Mouse (Mus musculus) CH12.LX (cell line): ENCODE measurements around the gene Scaf1. TPM values are rescaled to one million over a fixed set of nuclear protein-coding genes. Genes with fewer than 3 reads are reported as not detected.
A peak's percentile ranks its signal among the peaks of the same experiment; 100 is the strongest.

Experiments
- DNase-seq: peaks from one replicate; pipeline ENCODE4 v3.0.0-alpha.2; 2013; ENCODE audit errors: extremely low read depth
- H3K27ac ChIP-seq: 2 replicates; pipeline ENCODE4 v1.5.1; 2012; ENCODE audit warnings: low read depth, mild to moderate bottlenecking, control low read depth, moderate library complexity; ENCODE audit not compliant: insufficient read depth
- H3K27me3 ChIP-seq: replicated peaks from 2 replicates; pipeline ENCODE3; 2012; ENCODE audit warnings: inconsistent platforms
- H3K36me3 ChIP-seq, 2 experiments: replicated peaks in 1 of 2; 2 replicates each; pipeline versions ENCODE3 to v1.6.1; 2012; ENCODE audit warnings: inconsistent platforms in 1 of 2, low read length in 1 of 2, mild to moderate bottlenecking in 1 of 2, mixed read lengths in 1 of 2, moderate library complexity in 1 of 2; ENCODE audit not compliant: control insufficient read depth in 1 of 2, insufficient read depth in 1 of 2
- H3K4me1 ChIP-seq, 2 experiments: 2 replicates each; pipeline ENCODE4 v1.6.1; 2012; ENCODE audit warnings: inconsistent platforms in 1 of 2, moderate library complexity in 1 of 2; ENCODE audit not compliant: insufficient read depth in 2 of 2, control insufficient read depth in 1 of 2
- H3K4me2 ChIP-seq: 2 replicates; pipeline ENCODE4 v1.6.1; 2012; ENCODE audit warnings: low read depth, mild to moderate bottlenecking, control low read depth; ENCODE audit not compliant: poor library complexity, insufficient read depth, severe bottlenecking
- H3K4me3 ChIP-seq, 3 experiments: fragments of 150-350 bp in 1 of 3; sonication (generic) in 1 of 3; replicated peaks in 1 of 3; 2 replicates each; pipeline versions ENCODE3 to v1.5.1; 2011 to 2012; ENCODE audit warnings: low read depth in 2 of 3, low read length in 2 of 3, mild to moderate bottlenecking in 2 of 3, moderate library complexity in 2 of 3, control low read depth in 1 of 3, improper control_type of control experiment in 1 of 3, inconsistent platforms in 1 of 3, mixed read lengths in 1 of 3; ENCODE audit not compliant: poor library complexity in 1 of 3
- H3K79me2 ChIP-seq: replicated peaks from 2 replicates; pipeline ENCODE4 v1.6.1; 2012; ENCODE audit warnings: mild to moderate bottlenecking, moderate library complexity; ENCODE audit not compliant: control insufficient read depth, poor library complexity, insufficient read depth, severe bottlenecking; ENCODE audit errors: extremely low read depth
- H3K9ac ChIP-seq: 2 replicates; pipeline ENCODE4 v1.6.1; 2012; ENCODE audit warnings: low read depth, mild to moderate bottlenecking, control low read depth, moderate library complexity; ENCODE audit not compliant: insufficient read depth
- H3K9me3 ChIP-seq: replicated peaks from 2 replicates; pipeline ENCODE3; 2012; ENCODE audit warnings: low read length, inconsistent platforms, mixed read lengths
- CTCF ChIP-seq, 2 experiments: IDR thresholded peaks in 1 of 2; conservative IDR thresholded peaks in 1 of 2; 2 replicates each; pipeline ENCODE4 v1.5.1; 2011 to 2012; ENCODE audit warnings: low read depth in 2 of 2, low read length in 2 of 2, improper control_type of control experiment in 1 of 2, inconsistent platforms in 1 of 2, mild to moderate bottlenecking in 1 of 2, moderate library complexity in 1 of 2
- ETS1 ChIP-seq: conservative IDR thresholded peaks from 2 replicates; pipeline ENCODE4 v1.6.1; 2012; ENCODE audit warnings: low read depth, mild to moderate bottlenecking, inconsistent platforms, low read length, improper control_type of control experiment, moderate library complexity
- IRF4 ChIP-seq: IDR thresholded peaks from 2 replicates; pipeline ENCODE4 v1.6.1; 2014; ENCODE audit warnings: low read depth, mild to moderate bottlenecking, inconsistent platforms, low read length, improper control_type of control experiment
- JUN ChIP-seq: IDR thresholded peaks from 2 replicates; pipeline ENCODE4 v1.6.1; 2011; ENCODE audit warnings: low read depth, mild to moderate bottlenecking, low read length, improper control_type of control experiment, moderate library complexity; ENCODE audit not compliant: insufficient read depth
- KAT2A ChIP-seq: IDR thresholded peaks from 2 replicates; pipeline ENCODE4 v1.6.1; 2012; ENCODE audit warnings: low read length, improper control_type of control experiment, inconsistent platforms; ENCODE audit not compliant: insufficient replicate concordance
- MAFK ChIP-seq: IDR thresholded peaks from 2 replicates; pipeline ENCODE4 v1.6.1; 2011; ENCODE audit warnings: low read length, improper control_type of control experiment; ENCODE audit not compliant: insufficient replicate concordance
- MAX ChIP-seq: IDR thresholded peaks from 2 replicates; pipeline ENCODE4 v1.6.1; 2011; ENCODE audit warnings: low read length, improper control_type of control experiment
- MAZ ChIP-seq: IDR thresholded peaks from 2 replicates; pipeline ENCODE4 v1.6.1; 2012; ENCODE audit warnings: low read depth, mild to moderate bottlenecking, inconsistent platforms, low read length, improper control_type of control experiment, moderate library complexity
- MEF2A ChIP-seq: IDR thresholded peaks from 2 replicates; pipeline ENCODE4 v1.6.1; 2014; ENCODE audit warnings: low read depth, mild to moderate bottlenecking, inconsistent platforms, low read length, improper control_type of control experiment, borderline replicate concordance
- MXI1 ChIP-seq: IDR thresholded peaks from 2 replicates; pipeline ENCODE4 v1.6.1; 2011; ENCODE audit warnings: mild to moderate bottlenecking, low read depth, low read length, improper control_type of control experiment
- MYC ChIP-seq: IDR thresholded peaks from 2 replicates; pipeline ENCODE4 v1.6.1; 2011; ENCODE audit warnings: low read depth, mild to moderate bottlenecking, improper control_type of control experiment, low read length
- POLR2A ChIP-seq: IDR thresholded peaks from 2 replicates; pipeline ENCODE4 v1.6.1; 2011; ENCODE audit warnings: low read depth, mild to moderate bottlenecking, improper control_type of control experiment, low read length
- POLR2AphosphoS2 ChIP-seq: IDR thresholded peaks from 2 replicates; pipeline ENCODE4 v1.6.1; 2011; ENCODE audit warnings: low read depth, low read length, improper control_type of control experiment
- RAD21 ChIP-seq: IDR thresholded peaks from 2 replicates; pipeline ENCODE4 v1.6.1; 2011; ENCODE audit warnings: low read depth, mild to moderate bottlenecking, low read length, improper control_type of control experiment, moderate library complexity
- RCOR1 ChIP-seq: conservative IDR thresholded peaks from 2 replicates; pipeline ENCODE4 v1.6.1; 2012; ENCODE audit warnings: low read depth, mild to moderate bottlenecking, inconsistent platforms, low read length, improper control_type of control experiment
- SMC3 ChIP-seq: IDR thresholded peaks from 2 replicates; pipeline ENCODE4 v1.6.1; 2011; ENCODE audit warnings: low read depth, low read length, improper control_type of control experiment
- TBP ChIP-seq: conservative IDR thresholded peaks from 2 replicates; pipeline ENCODE4 v1.6.1; 2011; ENCODE audit warnings: low read depth, low read length, improper control_type of control experiment
- TCF12 ChIP-seq: IDR thresholded peaks from 2 replicates; pipeline ENCODE4 v1.6.1; 2014; ENCODE audit warnings: low read depth, mild to moderate bottlenecking, inconsistent platforms, low read length, improper control_type of control experiment
- ZKSCAN1 ChIP-seq: IDR thresholded peaks from 2 replicates; pipeline ENCODE4 v1.6.1; 2012; ENCODE audit warnings: low read depth, inconsistent platforms, low read length, improper control_type of control experiment, borderline replicate concordance
- ZMIZ1 ChIP-seq: IDR thresholded peaks from 2 replicates; pipeline ENCODE4 v1.6.1; 2012; ENCODE audit warnings: low read depth, mild to moderate bottlenecking, inconsistent platforms, low read length, improper control_type of control experiment
- dilution Hi-C: fragments of 300-500 bp; cut with MboI; formaldehyde crosslinking; loops from 2 replicates; pipeline ENCODE4 v1.14.3; 2020; ENCODE audit warnings: low sequenced_read_pairs; ENCODE audit not compliant: extremely low pct_unique_long_range_greater_than_20kb, extremely low pct_ligation_motif_present
- in situ Hi-C: fragments of 300-500 bp; cut with MboI; formaldehyde crosslinking; loops from 3 replicates; pipeline ENCODE4 v1.14.3; 2019; ENCODE audit warnings: low sequenced_read_pairs, low pct_ligation_motif_present, low pct_unique_long_range_greater_than_20kb, mixed read lengths
- polyA plus RNA-seq: library from polyadenylated mRNA; unstranded; fragments of >175 nt; gene quantifications from 2 replicates; pipeline ENCODE4 v1.2.1, GENCODE M21; 2012; ENCODE audit warnings: low read depth; ENCODE audit not compliant: insufficient read length
- total RNA-seq, 2 experiments: library from RNA; depleted of rRNA; stranded (reverse); fragments of 300-350 nt in 1 of 2; fragments of >200 nt in 1 of 2; gene quantifications; 2 replicates each; pipeline ENCODE4 v1.2.3; 2012 to 2014

Scaf1 gene
- total and polyA plus RNA-seq, 3 experiments, result 5.4 to 41.9 (median 18.2) TPM

DNA sequence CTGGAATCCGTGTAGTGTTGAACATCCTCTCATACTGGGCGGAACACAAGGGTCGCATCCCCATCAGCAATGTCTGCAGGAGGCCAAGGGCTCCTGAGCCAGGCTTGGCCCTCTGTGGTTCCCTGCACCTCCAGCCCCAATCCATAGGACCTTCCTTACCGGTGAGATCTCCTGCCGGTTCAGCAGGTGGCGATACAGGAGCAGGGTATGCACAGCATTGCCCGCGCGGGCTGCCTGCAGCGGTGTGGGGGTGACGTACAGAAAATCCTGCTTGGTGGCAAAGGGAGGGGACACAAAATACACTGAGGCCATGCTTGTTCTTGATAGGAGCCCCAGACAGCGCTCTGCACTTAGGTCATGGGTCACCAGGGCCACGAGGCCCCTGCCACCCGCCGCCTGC, 49.5 kb downstream of the Scaf1 start:
- TF ChIP-seq KAT2A, result no peak
- no peak for TF ChIP-seq RAD21
- H3K27me3 ChIP-seq, result no peaks in the 10 kb centered on the region
- no peak overlapping the region for H3K4me2 ChIP-seq

DNA sequence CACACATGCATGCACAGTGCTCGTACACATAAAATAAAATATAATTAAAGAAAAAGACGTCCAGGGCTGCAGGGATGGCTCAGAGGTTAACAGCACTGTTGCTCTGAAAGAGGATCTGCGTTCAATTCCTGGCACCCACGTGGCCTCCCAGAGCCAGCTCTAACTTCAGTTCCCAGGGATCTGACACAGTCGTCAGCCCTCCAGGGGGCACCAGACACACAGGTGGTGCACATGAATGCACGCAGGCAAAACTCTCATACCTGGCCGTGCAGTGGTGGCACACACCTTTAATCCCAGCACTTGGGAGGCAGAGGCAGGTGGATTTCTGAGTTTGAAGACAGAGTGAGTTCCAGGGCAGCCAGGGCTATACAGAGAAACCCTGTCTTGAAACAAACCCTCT, 50.2 kb downstream of the Scaf1 start:
- H3K27ac ChIP-seq, result no peak overlapping the region

More for the DNA sequence above, 49.5 kb downstream of the Scaf1 start:
- H3K36me3 ChIP-seq, result peaks cover 0 to 52% of the 10 kb centered on the region in 2 experiments
- no peak overlapping the region for H3K27ac ChIP-seq
- no peak overlapping the region for H3K9ac ChIP-seq
- in situ Hi-C loops (no loop called here), dilution Hi-C loops (no loop called here)
- DNase-seq, result no peak
- no peaks in the 10 kb centered on the region for H3K79me2 ChIP-seq
- no peak overlapping the region for H3K4me3 ChIP-seq
- H3K4me1 ChIP-seq, result peaks cover 14 to 25% of the 10 kb centered on the region in 2 experiments
- no peaks in the 10 kb centered on the region for H3K9me3 ChIP-seq

DNA sequence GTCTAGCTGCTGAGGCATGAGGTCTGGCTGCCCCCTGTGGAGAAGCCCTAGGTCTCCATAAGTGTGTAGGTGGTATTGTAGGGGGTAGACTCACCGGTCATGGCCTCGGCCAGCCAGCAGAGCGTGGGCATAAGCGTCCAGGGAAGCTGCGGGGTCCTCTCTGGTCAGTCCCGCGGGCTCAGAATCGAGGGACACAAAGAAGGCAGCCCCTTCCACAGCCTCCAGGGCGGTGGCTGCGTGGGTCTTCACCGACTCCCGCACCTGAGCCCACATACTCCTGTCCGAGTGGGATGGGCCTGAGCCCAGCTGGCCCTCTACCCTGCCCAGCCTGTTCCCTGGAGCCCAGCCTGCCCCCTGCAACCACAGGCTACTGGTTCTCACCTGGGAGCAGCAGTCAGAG, 51.2 kb downstream of the Scaf1 start:
- dilution Hi-C loops, result no loop called here
- peaks cover 0 to 61% of the 10 kb centered on the region in 2 experiments for H3K36me3 ChIP-seq
- no peak overlapping the region for H3K9ac ChIP-seq
- no peaks in the 10 kb centered on the region for H3K79me2 ChIP-seq
- no peak overlapping the region for H3K4me2 ChIP-seq
- H3K9me3 ChIP-seq, result no peaks in the 10 kb centered on the region
- no peaks in the 10 kb centered on the region for H3K27me3 ChIP-seq
- H3K27ac ChIP-seq, result no peak overlapping the region
- H3K4me1 ChIP-seq, result peaks cover 8 to 22% of the 10 kb centered on the region in 2 experiments
- H3K4me3 ChIP-seq, result no peak overlapping the region
- no peak for DNase-seq
- no peak for TF ChIP-seq TBP
- TF ChIP-seq, all 38 proteins: peak for 0
- in situ Hi-C loops, result no loop called here

More for the DNA sequence above, 50.2 kb downstream of the Scaf1 start:
- Histone ChIP-seq H3K4me1 (peaks cover 8 to 19% of the 10 kb centered on the region in 2 experiments), H3K9ac (no peak overlapping the region), H3K4me3 (no peak overlapping the region), H3K27me3 (no peaks in the 10 kb centered on the region), H3K4me2 (no peak overlapping the region), H3K79me2 (no peaks in the 10 kb centered on the region), H3K9me3 (no peaks in the 10 kb centered on the region), H3K36me3 (peaks cover 0 to 54% of the 10 kb centered on the region in 2 experiments)
- in situ Hi-C loops, result no loop called here
- TF ChIP-seq CTCF (conservative IDR thresholded peaks at IDR 0.05 in 1 of 2, IDR thresholded peaks at IDR 0.05 in 1 of 2; ENCODE audit: low read depth in 2 of 2, low read length in 2 of 2) (peak in 1 of 2 experiments; percentile 52; a peak in 2 of 4 replicates), MAZ (no peak), IRF4 (no peak), POLR2AphosphoS2 (no peak), ETS1 (no peak), ZMIZ1 (no peak), MAFK (no peak), MYC (peak; percentile 47; the same call in 1 of the 2 replicates), SMC3 (peak; percentile 28; the same call in 1 of the 2 replicates), TCF12 (no peak), MEF2A (no peak), MXI1 (no peak), RAD21 (peak; percentile 17), JUN (no peak), MAX (no peak), ZKSCAN1 (no peak), RCOR1 (no peak), POLR2A (no peak)
- dilution Hi-C loops, result no loop called here
- no peak for DNase-seq
